Mouse (Mus musculus) C2C12 (cell line): ENCODE measurements around the gene Efcab9.

Experiments
- CEBPB ChIP-seq: IDR thresholded peaks from one replicate; pipeline ENCODE4 v1.6.1; 2011; ENCODE audit warnings: low read depth, mild to moderate bottlenecking, control low read depth, moderate library complexity
- CTCF ChIP-seq: IDR thresholded peaks from one replicate; pipeline ENCODE4 v1.5.1; 2011; ENCODE audit not compliant: control insufficient read depth, insufficient read depth, insufficient read length
- MAX ChIP-seq: IDR thresholded peaks from one replicate; pipeline ENCODE4 v1.6.1; 2011; ENCODE audit warnings: mild to moderate bottlenecking, control low read depth
- MYOG ChIP-seq: IDR thresholded peaks from one replicate; pipeline ENCODE4 v1.6.1; 2011; ENCODE audit not compliant: control insufficient read depth, insufficient read length; ENCODE audit errors: extremely low read depth
- USF1 ChIP-seq: IDR thresholded peaks from one replicate; pipeline ENCODE4 v1.6.1; 2011; ENCODE audit warnings: low read depth, mild to moderate bottlenecking, control low read depth, moderate library complexity

- no peak for TF ChIP-seq CTCF
- no peak for TF ChIP-seq MYOG
- no peak for TF ChIP-seq CEBPB
- no peak for TF ChIP-seq USF1
- TF ChIP-seq MAX: no peak
Measured at GRCm38 (mm10) chr11:32485290-32485689, 46.6 kb downstream of the Efcab9 start.
